Mouse (Mus musculus): ENCODE results near the gene Fam19a5. TPM values are rescaled to one million over a fixed set of nuclear protein-coding genes. Genes with fewer than 3 reads are reported as not detected.
A peak's percentile ranks its signal among the peaks of the same experiment; 100 is the strongest.

The Fam19a5 gene
- polyA plus RNA-seq, 1 experiment from 2014 or later, result 33.3 TPM

DNA sequence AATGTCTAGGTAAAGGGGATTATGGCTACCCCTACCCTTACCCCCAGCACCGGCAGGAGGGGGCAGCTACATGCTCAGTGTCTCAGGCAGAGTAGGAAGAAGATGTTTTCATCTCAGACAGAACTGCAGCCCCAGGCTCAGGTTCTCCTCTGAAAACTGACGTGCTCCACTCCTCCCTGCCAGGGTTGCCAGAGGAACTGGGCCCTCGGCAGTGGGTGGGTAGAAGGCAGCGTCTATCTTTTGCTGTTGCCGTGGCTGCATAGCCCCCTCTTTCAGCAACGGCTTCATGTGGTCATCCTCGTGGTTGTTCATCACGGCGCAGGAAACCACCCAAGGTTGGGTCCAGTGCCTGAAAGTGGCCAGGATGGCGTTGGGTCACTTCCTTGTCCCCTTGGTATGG is 62.6 kb downstream of the Fam19a5 start:
- H3K9me3 ChIP-seq (ENCODE audit: control insufficient read depth, low read length), result no peaks in the 10 kb centered on the region
- no peak for ATAC-seq (ENCODE audit: low read depth)
- no peaks in the 10 kb centered on the region for H3K27me3 ChIP-seq (ENCODE audit: control insufficient read depth, insufficient read depth, low read length)
- no peak overlapping the region for H3K4me3 ChIP-seq (ENCODE audit: low read depth, low read length)
- H3K4me1 ChIP-seq (ENCODE audit: control insufficient read depth, insufficient read depth, low read length), result no peaks in the 10 kb centered on the region
- WGBS, result 87% methylated on average over 10 of the region's 10 CpGs
- H3K27ac ChIP-seq (ENCODE audit: low read depth, low read length), result no peak overlapping the region
- no peaks in the 10 kb centered on the region for H3K36me3 ChIP-seq (ENCODE audit: control insufficient read depth, insufficient read depth, low read length)
- no peak overlapping the region for H3K4me2 ChIP-seq (ENCODE audit: low read depth, low read length)
- H3K9ac ChIP-seq (replicated peaks; ENCODE audit: low read depth, low read length), result no peak overlapping the region

DNA sequence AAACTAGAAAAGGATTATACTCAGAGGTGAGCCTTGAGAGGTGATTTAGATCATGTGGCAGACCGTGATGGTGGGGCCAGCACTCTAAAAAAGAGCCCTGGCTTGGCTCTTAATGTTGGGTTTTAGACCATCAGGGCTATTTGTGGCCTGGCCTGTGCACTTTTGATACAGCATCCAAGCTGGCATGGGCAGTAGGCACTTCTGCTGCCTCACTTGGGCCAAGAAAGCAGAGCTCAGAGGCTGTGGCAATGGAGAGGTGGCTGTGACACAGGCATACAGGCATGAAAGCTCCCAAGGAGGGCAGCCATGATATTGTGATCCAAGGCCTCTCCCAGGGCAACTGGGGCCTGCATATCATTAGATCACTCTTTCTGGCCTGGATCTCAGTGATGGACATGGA is 65.1 kb downstream of the Fam19a5 start:
- Histone ChIP-seq H3K4me3 (ENCODE audit: low read depth, low read length) (no peak overlapping the region), H3K4me2 (ENCODE audit: low read depth, low read length) (no peak overlapping the region), H3K36me3 (ENCODE audit: control insufficient read depth, insufficient read depth, low read length) (no peaks in the 10 kb centered on the region), H3K27me3 (ENCODE audit: control insufficient read depth, insufficient read depth, low read length) (no peaks in the 10 kb centered on the region), H3K4me1 (ENCODE audit: control insufficient read depth, insufficient read depth, low read length) (no peaks in the 10 kb centered on the region), H3K27ac (ENCODE audit: low read depth, low read length) (no peak overlapping the region), H3K9me3 (ENCODE audit: control insufficient read depth, low read length) (no peaks in the 10 kb centered on the region), H3K9ac (replicated peaks; ENCODE audit: low read depth, low read length) (no peak overlapping the region)
- WGBS, result 91% methylated on average over 1 of the region's 1 CpGs
- no peak for ATAC-seq (ENCODE audit: low read depth)

DNA sequence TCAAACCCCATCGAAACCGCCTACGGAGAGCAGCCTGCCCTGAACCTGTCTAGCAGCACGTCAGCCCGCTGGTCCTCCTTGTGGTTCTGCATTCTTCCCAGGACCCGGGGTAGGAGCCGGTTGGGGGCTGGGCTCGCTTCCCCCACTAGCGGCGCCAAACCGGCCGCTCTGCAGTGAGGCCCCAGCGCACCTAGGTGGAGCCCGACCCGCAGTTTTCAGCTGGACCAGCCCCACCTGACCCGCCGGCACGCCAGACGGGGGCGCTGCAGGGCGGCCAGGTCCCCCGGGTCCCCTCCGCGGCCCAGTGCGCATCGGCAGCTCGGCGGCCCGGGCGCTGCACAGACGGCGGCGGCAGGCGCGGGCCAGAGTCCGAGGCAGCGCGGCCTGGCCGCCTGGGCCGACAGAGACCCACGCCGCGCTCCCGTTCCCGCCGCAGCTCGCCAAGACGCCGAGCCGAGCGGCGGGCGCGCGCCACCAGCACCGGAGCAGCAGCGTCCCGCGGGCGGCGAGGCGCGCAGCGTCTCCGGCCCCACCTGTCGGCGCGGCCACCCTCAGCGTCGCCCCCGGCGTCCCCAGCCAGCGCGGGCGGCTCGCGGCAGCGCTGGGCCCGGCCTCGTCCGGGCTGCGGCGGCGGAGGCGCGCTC is 80.0 kb downstream of the Fam19a5 start:
- H3K9ac ChIP-seq (replicated peaks; ENCODE audit: low read depth, low read length), result peak overlapping the region; percentile 93
- ATAC-seq (ENCODE audit: low read depth), result peak; percentile 93

DNA sequence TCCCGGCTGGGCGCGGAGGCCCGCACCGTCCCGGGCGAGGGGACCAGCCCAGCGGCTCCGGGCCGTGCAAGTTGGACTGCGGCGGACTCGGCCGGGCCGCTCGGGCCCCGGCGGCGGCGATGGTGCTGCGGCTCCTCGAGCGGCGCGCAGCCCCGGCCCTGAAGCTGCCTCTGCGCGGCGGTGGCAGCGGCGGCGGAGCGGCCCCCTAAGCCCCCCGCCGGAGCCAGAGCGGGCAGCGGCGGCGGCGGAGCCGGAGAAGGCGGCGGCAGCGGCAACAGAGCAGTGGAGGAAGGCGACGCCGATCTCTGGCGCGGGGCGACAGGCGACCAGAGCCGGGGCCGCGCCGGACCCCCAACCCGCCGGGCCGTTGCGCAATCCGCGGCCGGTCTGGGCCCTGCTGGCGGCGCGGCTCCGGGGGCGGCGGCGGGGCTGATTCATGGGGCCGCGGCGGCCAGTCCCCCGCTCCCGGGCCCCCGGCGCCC is 80.6 kb downstream of the Fam19a5 start:
- H3K4me2 ChIP-seq (ENCODE audit: low read depth, low read length), result peak overlapping the region; percentile 94
- peak overlapping the region; percentile 73 for H3K4me3 ChIP-seq (ENCODE audit: low read depth, low read length)
- H3K9me3 ChIP-seq (ENCODE audit: control insufficient read depth, low read length), result no peaks in the 10 kb centered on the region
- peak; percentile 32 for ATAC-seq (ENCODE audit: low read depth)
- H3K27ac ChIP-seq (ENCODE audit: low read depth, low read length), result peak overlapping the region; percentile 85
- peaks cover 22% of the 10 kb centered on the region for H3K4me1 ChIP-seq (ENCODE audit: control insufficient read depth, insufficient read depth, low read length)
- peak overlapping the region; percentile 93 for H3K9ac ChIP-seq (replicated peaks; ENCODE audit: low read depth, low read length)
- no peaks in the 10 kb centered on the region for H3K36me3 ChIP-seq (ENCODE audit: control insufficient read depth, insufficient read depth, low read length)
- H3K27me3 ChIP-seq (ENCODE audit: control insufficient read depth, insufficient read depth, low read length), result no peaks in the 10 kb centered on the region
- WGBS, result 2% methylated on average over 31 of the region's 76 CpGs

More for the DNA sequence above, 80.0 kb downstream of the Fam19a5 start:
- Histone ChIP-seq H3K27ac (ENCODE audit: low read depth, low read length) (peak overlapping the region; percentile 85), H3K27me3 (ENCODE audit: control insufficient read depth, insufficient read depth, low read length) (no peaks in the 10 kb centered on the region), H3K4me1 (ENCODE audit: control insufficient read depth, insufficient read depth, low read length) (peaks cover 22% of the 10 kb centered on the region), H3K9me3 (ENCODE audit: control insufficient read depth, low read length) (no peaks in the 10 kb centered on the region), H3K4me3 (ENCODE audit: low read depth, low read length) (peak overlapping the region; percentile 73), H3K4me2 (ENCODE audit: low read depth, low read length) (peak overlapping the region; percentile 94), H3K36me3 (ENCODE audit: control insufficient read depth, insufficient read depth, low read length) (no peaks in the 10 kb centered on the region)
- WGBS, result 0% methylated on average over 58 of the region's 86 CpGs

DNA sequence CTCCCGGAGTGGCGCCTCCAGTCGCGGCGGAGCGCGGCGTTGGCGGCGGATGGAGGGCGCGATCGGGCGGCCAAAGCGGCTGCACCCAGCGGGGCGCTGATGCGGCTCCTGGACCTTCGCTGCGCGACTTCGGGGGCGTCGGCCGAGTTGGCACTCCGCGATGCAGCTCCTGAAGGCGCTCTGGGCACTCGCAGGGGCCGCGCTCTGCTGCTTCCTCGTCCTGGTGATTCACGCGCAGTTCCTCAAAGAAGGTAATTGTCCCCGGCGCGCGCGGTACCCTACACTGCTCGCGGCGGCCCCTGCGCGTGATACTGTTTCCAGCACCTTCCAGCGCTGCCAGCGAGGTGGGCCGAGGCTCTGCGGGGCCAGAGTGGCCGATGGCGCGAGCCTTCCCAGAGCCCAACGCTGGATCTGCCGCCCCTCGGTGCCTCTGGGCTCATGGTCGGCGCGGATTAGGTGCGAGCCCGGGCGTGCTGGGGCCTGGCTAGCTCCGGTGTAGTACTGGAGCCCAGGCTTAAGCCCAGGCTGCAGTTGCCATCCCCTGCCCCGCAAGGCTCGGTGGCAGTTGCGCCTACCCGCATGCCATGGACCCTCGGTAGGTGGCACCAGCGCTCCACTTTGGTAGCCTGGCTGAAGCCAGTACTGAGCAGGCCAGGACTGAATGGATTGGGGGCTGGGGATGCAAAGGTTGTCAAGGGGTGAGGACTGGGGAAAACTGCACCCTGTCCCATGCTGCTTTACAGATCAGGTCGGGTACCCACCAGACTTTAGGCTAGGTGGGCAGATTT is 81.3 kb downstream of the Fam19a5 start:
- H3K4me3 ChIP-seq (ENCODE audit: low read depth, low read length), result peak overlapping the region; percentile 73
- no peaks in the 10 kb centered on the region for H3K27me3 ChIP-seq (ENCODE audit: control insufficient read depth, insufficient read depth, low read length)
- no peaks in the 10 kb centered on the region for H3K36me3 ChIP-seq (ENCODE audit: control insufficient read depth, insufficient read depth, low read length)
- peak overlapping the region; percentile 94 for H3K4me2 ChIP-seq (ENCODE audit: low read depth, low read length)
- H3K9me3 ChIP-seq (ENCODE audit: control insufficient read depth, low read length), result no peaks in the 10 kb centered on the region
- peaks cover 22% of the 10 kb centered on the region for H3K4me1 ChIP-seq (ENCODE audit: control insufficient read depth, insufficient read depth, low read length)
- ATAC-seq (ENCODE audit: low read depth), result peak; percentile 88
- peak overlapping the region; percentile 85 for H3K27ac ChIP-seq (ENCODE audit: low read depth, low read length)
- WGBS, result under 1% methylated on average over 53 of the region's 68 CpGs
- peak overlapping the region; percentile 93 for H3K9ac ChIP-seq (replicated peaks; ENCODE audit: low read depth, low read length)

DNA sequence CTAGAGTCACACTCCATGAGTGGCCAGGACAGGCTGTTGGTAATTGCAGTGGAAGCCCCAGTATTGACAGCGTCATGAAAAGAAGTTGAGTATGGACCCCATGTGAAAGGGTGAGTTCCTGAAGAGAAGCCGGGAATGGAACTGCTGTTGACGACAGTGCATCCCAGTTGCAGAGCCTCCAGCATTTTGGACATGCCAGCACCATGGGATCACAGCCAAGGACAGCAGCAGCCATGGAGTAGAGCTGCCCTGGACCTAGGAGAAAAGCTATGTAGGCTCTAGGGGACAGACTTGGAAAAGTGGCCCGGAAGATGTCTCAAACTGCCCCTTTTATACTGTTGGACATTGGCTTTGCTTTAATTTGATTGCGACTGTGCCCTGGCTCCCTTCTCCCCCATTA is 91.2 kb downstream of the Fam19a5 start:
- H3K9me3 ChIP-seq (ENCODE audit: control insufficient read depth, low read length), result no peaks in the 10 kb centered on the region
- ATAC-seq (ENCODE audit: low read depth), result no peak
- H3K4me2 ChIP-seq (ENCODE audit: low read depth, low read length), result no peak overlapping the region
- H3K4me1 ChIP-seq (ENCODE audit: control insufficient read depth, insufficient read depth, low read length), result no peaks in the 10 kb centered on the region
- no peak overlapping the region for H3K4me3 ChIP-seq (ENCODE audit: low read depth, low read length)
- H3K9ac ChIP-seq (replicated peaks; ENCODE audit: low read depth, low read length), result no peak overlapping the region
- no peak overlapping the region for H3K27ac ChIP-seq (ENCODE audit: low read depth, low read length)
- no peaks in the 10 kb centered on the region for H3K36me3 ChIP-seq (ENCODE audit: control insufficient read depth, insufficient read depth, low read length)
- 91% methylated on average over 5 of the region's 5 CpGs for WGBS
- H3K27me3 ChIP-seq (ENCODE audit: control insufficient read depth, insufficient read depth, low read length), result no peaks in the 10 kb centered on the region

DNA sequence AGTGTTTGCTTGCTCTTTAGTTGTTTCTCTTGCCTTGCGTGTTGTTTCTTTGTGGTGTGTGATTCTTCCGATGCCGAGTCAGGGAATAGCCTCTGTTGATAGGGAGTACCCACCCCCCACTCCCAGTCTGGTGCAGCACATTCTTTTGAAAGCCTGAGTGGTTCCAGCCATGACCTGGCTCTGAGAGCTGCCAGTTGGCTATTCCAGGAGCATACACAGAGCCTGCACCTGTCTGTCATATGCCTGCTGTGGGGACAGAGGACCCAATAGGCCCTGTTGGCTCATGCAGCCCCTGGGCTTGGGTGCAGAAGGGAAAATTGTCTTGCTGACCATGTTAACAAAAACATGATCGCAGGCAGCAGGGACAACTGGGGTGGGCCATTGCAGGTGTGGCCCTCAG is 92.3 kb downstream of the Fam19a5 start:
- Histone ChIP-seq H3K27ac (ENCODE audit: low read depth, low read length) (no peak overlapping the region), H3K36me3 (ENCODE audit: control insufficient read depth, insufficient read depth, low read length) (no peaks in the 10 kb centered on the region), H3K4me3 (ENCODE audit: low read depth, low read length) (no peak overlapping the region), H3K9me3 (ENCODE audit: control insufficient read depth, low read length) (no peaks in the 10 kb centered on the region), H3K27me3 (ENCODE audit: control insufficient read depth, insufficient read depth, low read length) (no peaks in the 10 kb centered on the region), H3K4me2 (ENCODE audit: low read depth, low read length) (no peak overlapping the region), H3K9ac (replicated peaks; ENCODE audit: low read depth, low read length) (no peak overlapping the region), H3K4me1 (ENCODE audit: control insufficient read depth, insufficient read depth, low read length) (no peaks in the 10 kb centered on the region)
- WGBS, result 79% methylated on average over 4 of the region's 4 CpGs
- ATAC-seq (ENCODE audit: low read depth), result no peak

DNA sequence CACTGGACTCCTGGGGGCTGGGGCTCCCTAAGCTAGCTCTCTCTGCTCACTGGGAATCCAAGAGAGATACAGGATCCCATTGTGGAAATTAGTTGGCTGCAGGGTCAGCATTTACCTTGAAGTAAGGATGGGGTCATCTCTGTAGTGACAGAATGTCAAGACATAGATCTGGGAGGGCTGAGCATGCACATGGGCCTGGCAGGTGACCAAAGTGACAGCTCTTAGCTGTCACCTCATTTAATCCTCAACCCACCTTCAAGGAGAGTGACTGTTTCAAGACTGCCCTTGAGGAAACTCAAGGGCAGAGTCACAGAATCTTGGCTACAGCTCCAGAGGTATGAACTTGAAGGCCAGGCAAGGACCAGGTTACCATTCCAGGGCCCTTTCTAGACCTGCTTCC is 93.1 kb downstream of the Fam19a5 start:
- no peak overlapping the region for H3K4me2 ChIP-seq (ENCODE audit: low read depth, low read length)
- H3K9ac ChIP-seq (replicated peaks; ENCODE audit: low read depth, low read length), result no peak overlapping the region
- no peak overlapping the region for H3K4me3 ChIP-seq (ENCODE audit: low read depth, low read length)
- no peak overlapping the region for H3K27ac ChIP-seq (ENCODE audit: low read depth, low read length)
- H3K9me3 ChIP-seq (ENCODE audit: control insufficient read depth, low read length), result no peaks in the 10 kb centered on the region
- no peaks in the 10 kb centered on the region for H3K4me1 ChIP-seq (ENCODE audit: control insufficient read depth, insufficient read depth, low read length)
- no peaks in the 10 kb centered on the region for H3K27me3 ChIP-seq (ENCODE audit: control insufficient read depth, insufficient read depth, low read length)
- no peaks in the 10 kb centered on the region for H3K36me3 ChIP-seq (ENCODE audit: control insufficient read depth, insufficient read depth, low read length)
- ATAC-seq (ENCODE audit: low read depth), result no peak

DNA sequence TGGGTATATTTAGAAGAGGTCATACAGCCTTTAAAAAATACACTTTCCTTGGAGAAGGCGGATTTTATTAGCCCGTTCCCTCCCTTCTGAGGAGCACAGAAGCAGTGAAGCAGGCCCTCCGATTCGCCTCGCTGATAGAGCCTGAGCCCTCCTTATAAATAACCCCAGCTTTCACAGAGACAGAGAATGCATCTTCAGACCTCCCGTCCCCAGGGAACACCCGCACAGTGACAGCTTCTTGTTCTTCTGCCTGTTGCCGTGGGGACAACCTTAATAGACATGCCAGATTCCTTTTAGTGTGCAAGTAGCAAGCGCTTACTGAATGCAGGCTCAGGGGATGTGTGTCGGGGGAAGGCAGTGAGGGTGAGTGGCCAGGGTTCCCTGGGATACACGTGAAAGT is 94.2 kb downstream of the Fam19a5 start:
- Histone ChIP-seq H3K4me2 (ENCODE audit: low read depth, low read length) (no peak overlapping the region), H3K27ac (ENCODE audit: low read depth, low read length) (no peak overlapping the region), H3K27me3 (ENCODE audit: control insufficient read depth, insufficient read depth, low read length) (no peaks in the 10 kb centered on the region), H3K4me3 (ENCODE audit: low read depth, low read length) (no peak overlapping the region), H3K36me3 (ENCODE audit: control insufficient read depth, insufficient read depth, low read length) (no peaks in the 10 kb centered on the region), H3K4me1 (ENCODE audit: control insufficient read depth, insufficient read depth, low read length) (no peaks in the 10 kb centered on the region), H3K9ac (replicated peaks; ENCODE audit: low read depth, low read length) (no peak overlapping the region), H3K9me3 (ENCODE audit: control insufficient read depth, low read length) (no peaks in the 10 kb centered on the region)
- ATAC-seq (ENCODE audit: low read depth), result peak; percentile 38; the same call in 1 of the 2 replicates
- WGBS, result 23% methylated on average over 11 of the region's 11 CpGs

Measured in neural tube, embryonic 14.5 days (tissue).